Comparison of ENCODE assay signal across 8 mouse cellular contexts in the genomic region with DNA sequence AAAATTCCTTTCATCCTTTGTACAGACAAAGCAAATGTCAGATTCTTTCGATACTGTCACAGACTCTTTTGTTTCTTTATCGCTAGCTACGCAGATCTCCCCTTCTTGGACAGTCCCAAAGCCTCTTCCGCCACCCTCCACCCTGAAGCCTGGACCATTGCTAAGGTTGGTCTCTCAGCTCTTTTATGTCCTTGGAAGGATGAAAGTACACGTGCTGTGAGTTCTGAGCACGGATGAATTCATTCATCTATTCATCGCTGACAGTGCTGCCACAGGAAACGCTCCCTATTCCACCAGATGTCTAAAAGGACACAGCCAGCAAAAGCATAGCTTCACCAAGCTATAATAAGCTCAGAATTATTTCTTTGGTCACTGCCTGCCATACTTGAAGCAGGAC. TPM values are rescaled to one million over a fixed set of nuclear protein-coding genes. Genes with fewer than 3 reads are reported as not detected.
A peak's percentile ranks its signal among the peaks of the same experiment; 100 is the strongest.
DNase-seq lines count a peak whose midpoint lies in the region; ATAC-seq lines count a peak whose summit lies in the region.

No protein-coding gene starts in this region.

- H3K4me2 ChIP-seq in heart, embryonic 13.5 days, result peak overlapping the region; percentile 43
- peak overlapping the region; percentile 48 for H3K4me2 ChIP-seq in forebrain, embryonic 15.5 days (replicated peaks)
- H3K4me2 ChIP-seq in kidney, embryonic 14.5 days (replicated peaks; ENCODE audit: low read depth, low read length), result no peak overlapping the region; the same call in 1 of the 2 replicates

- peak overlapping the region; percentile 9; the same call in 1 of the 2 replicates for H3K27ac ChIP-seq in heart, embryonic 13.5 days (replicated peaks)
- peak overlapping the region; percentile 92 for H3K27ac ChIP-seq in forebrain, embryonic 15.5 days (replicated peaks)
- no peak overlapping the region for H3K27ac ChIP-seq in kidney, embryonic 14.5 days (ENCODE audit: low read depth, low read length)

- peak overlapping the region; percentile 3; the same call in 1 of the 2 replicates for H3K9ac ChIP-seq in heart, embryonic 13.5 days
- peak overlapping the region; percentile 57 for H3K9ac ChIP-seq in forebrain, embryonic 15.5 days (replicated peaks)
- H3K9ac ChIP-seq in kidney, embryonic 14.5 days (ENCODE audit: low read depth, low read length), result no peak overlapping the region

- H3K4me1 ChIP-seq in heart, embryonic 13.5 days, result peaks cover 22% of the 10 kb centered on the region
- H3K4me1 ChIP-seq in forebrain, embryonic 15.5 days, result peaks cover 37% of the 10 kb centered on the region
- 0 out of 2 replicates have a peak, but pooled peaks cover 6% of the 10 kb centered on the region for H3K4me1 ChIP-seq in kidney, embryonic 14.5 days (ENCODE audit: control insufficient read depth, insufficient read depth, low read length)

- H3K9me3 ChIP-seq in heart, embryonic 13.5 days, result no peaks in the 10 kb centered on the region
- no peaks in the 10 kb centered on the region for H3K9me3 ChIP-seq in forebrain, embryonic 15.5 days
- H3K9me3 ChIP-seq in kidney, embryonic 14.5 days (ENCODE audit: control insufficient read depth, low read length), result no peaks in the 10 kb centered on the region

- no peak for DNase-seq in heart, adult 9 months (ENCODE audit: low spot score in 2 of 2)
- DNase-seq in cerebellum, adult 8-10 months, result peak; percentile 32
- peak; percentile 17 for DNase-seq in mesoderm, embryonic 11.5 days (ENCODE audit: low read depth, low spot score)
- peak; percentile 46 for DNase-seq in telencephalon, adult 2 months (ENCODE audit: low read depth, low spot score)
- DNase-seq in adipocyte (ENCODE audit: low spot score), result no peak

- no peaks in the 10 kb centered on the region for H3K27me3 ChIP-seq in heart, embryonic 13.5 days (replicated peaks)
- H3K27me3 ChIP-seq in forebrain, embryonic 15.5 days, result no peaks in the 10 kb centered on the region
- H3K27me3 ChIP-seq in kidney, embryonic 14.5 days (ENCODE audit: control insufficient read depth, insufficient read depth, low read length), result no peaks in the 10 kb centered on the region

- 0 out of 2 replicates have a peak overlapping the region, but pooled peaks have one; percentile 1 for H3K4me3 ChIP-seq in heart, embryonic 13.5 days
- peak overlapping the region; percentile 40 for H3K4me3 ChIP-seq in forebrain, embryonic 15.5 days
- H3K4me3 ChIP-seq in kidney, embryonic 14.5 days (ENCODE audit: low read length), result no peak overlapping the region

- no peaks in the 10 kb centered on the region for H3K36me3 ChIP-seq in heart, embryonic 13.5 days
- H3K36me3 ChIP-seq in forebrain, embryonic 15.5 days, result no peaks in the 10 kb centered on the region
- no peaks in the 10 kb centered on the region for H3K36me3 ChIP-seq in kidney, embryonic 14.5 days (ENCODE audit: control insufficient read depth, insufficient read depth, low read length)

- ATAC-seq in heart, embryonic 13.5 days (ENCODE audit: extremely low read depth, insufficient number of reproducible peaks, low FRiP score, low TSS enrichment), result no peak
- ATAC-seq in forebrain, embryonic 15.5 days (replicated peaks), result peak; percentile 80
- ATAC-seq in kidney, embryonic 14.5 days (ENCODE audit: low FRiP score, low TSS enrichment), result no peak

- WGBS in heart, embryonic 13.5 days, result 47% methylated on average over 8 of the region's 8 CpGs
- 1% methylated on average over 8 of the region's 8 CpGs for WGBS in forebrain, embryonic 15.5 days
- 53% methylated on average over 8 of the region's 8 CpGs for WGBS in kidney, embryonic 14.5 days

RNA-seq across cellular contexts. Expression of a gene that starts 58.0 kb away (rescaled TPM):
- 12.8 and 12.9 TPM in 2 replicates for polyA plus RNA-seq in heart, embryonic 13.5 days (2015; fragmentation: Nextera tagmentation; extraction: Ambion mirVana)
- polyA plus RNA-seq in forebrain, embryonic 15.5 days (2015; fragmentation: Nextera tagmentation; extraction: Ambion mirVana), result 53.1 and 56.7 TPM in 2 replicates
- polyA plus RNA-seq in kidney, embryonic 14.5 days (2014; fragmentation: Nextera tagmentation; extraction: Ambion mirVana), result 17.6 and 25.7 TPM in 2 replicates

Comparison
In these comparisons a context has a peak if more than half of its experiments do, and no peak if none do; other contexts are left out.
1. DNase-seq: peak in cerebellum, adult 8-10 months (single experiment), mesoderm, embryonic 11.5 days (single experiment) and telencephalon, adult 2 months (single experiment); none in heart, adult 9 months (0 of 2) and adipocyte (single experiment).